Mouse (Mus musculus): ENCODE results near the gene Pld4. TPM values are rescaled to one million over a fixed set of nuclear protein-coding genes. Genes with fewer than 3 reads are reported as not detected.

Gene Pld4
- total RNA-seq, 1 experiment from 2014 or later: 98.0 TPM

GRCm38 (mm10) chr12:112735896-112736635 is 24.4 kb upstream of the Pld4 start:
- ATAC-seq (ENCODE audit: extremely low read depth, insufficient number of reproducible peaks, low FRiP score, poor library complexity, severe bottlenecking): no peak

- ATAC-seq (ENCODE audit: extremely low read depth, insufficient number of reproducible peaks, low FRiP score, poor library complexity, severe bottlenecking): no peak
Measured at GRCm38 (mm10) chr12:112736636-112736925, 23.9 kb upstream of the Pld4 start.

- ATAC-seq (ENCODE audit: extremely low read depth, insufficient number of reproducible peaks, low FRiP score, poor library complexity, severe bottlenecking): no peak
Measured at GRCm38 (mm10) chr12:112737081-112737480, 23.4 kb upstream of the Pld4 start.

- ATAC-seq (ENCODE audit: extremely low read depth, insufficient number of reproducible peaks, low FRiP score, poor library complexity, severe bottlenecking): no peak
Measured at GRCm38 (mm10) chr12:112737761-112738160, 22.7 kb upstream of the Pld4 start.

GRCm38 (mm10) chr12:112738281-112739022 is 22.0 kb upstream of the Pld4 start:
- no peak for ATAC-seq (ENCODE audit: extremely low read depth, insufficient number of reproducible peaks, low FRiP score, poor library complexity, severe bottlenecking)

GRCm38 (mm10) chr12:112739023-112739568 is 21.4 kb upstream of the Pld4 start:
- no peak for ATAC-seq (ENCODE audit: extremely low read depth, insufficient number of reproducible peaks, low FRiP score, poor library complexity, severe bottlenecking)

- no peak for ATAC-seq (ENCODE audit: extremely low read depth, insufficient number of reproducible peaks, low FRiP score, poor library complexity, severe bottlenecking)
Measured at GRCm38 (mm10) chr12:112742768-112743167, 17.7 kb upstream of the Pld4 start.

- peak; percentile 64 for ATAC-seq (ENCODE audit: extremely low read depth, insufficient number of reproducible peaks, low FRiP score, poor library complexity, severe bottlenecking)
Measured at GRCm38 (mm10) chr12:112743168-112743975, 17.1 kb upstream of the Pld4 start.

- no peak for ATAC-seq (ENCODE audit: extremely low read depth, insufficient number of reproducible peaks, low FRiP score, poor library complexity, severe bottlenecking)
Measured at GRCm38 (mm10) chr12:112744211-112744610, 16.2 kb upstream of the Pld4 start.

- no peak for ATAC-seq (ENCODE audit: extremely low read depth, insufficient number of reproducible peaks, low FRiP score, poor library complexity, severe bottlenecking)
Measured at GRCm38 (mm10) chr12:112744891-112745580, 15.4 kb upstream of the Pld4 start.

GRCm38 (mm10) chr12:112745716-112746115 is 14.7 kb upstream of the Pld4 start:
- no peak for ATAC-seq (ENCODE audit: extremely low read depth, insufficient number of reproducible peaks, low FRiP score, poor library complexity, severe bottlenecking)

GRCm38 (mm10) chr12:112746461-112746807 is 14.0 kb upstream of the Pld4 start:
- ATAC-seq (ENCODE audit: extremely low read depth, insufficient number of reproducible peaks, low FRiP score, poor library complexity, severe bottlenecking): no peak

- no peak for ATAC-seq (ENCODE audit: extremely low read depth, insufficient number of reproducible peaks, low FRiP score, poor library complexity, severe bottlenecking)
Measured at GRCm38 (mm10) chr12:112746808-112747605, 13.4 kb upstream of the Pld4 start.

- no peak for ATAC-seq (ENCODE audit: extremely low read depth, insufficient number of reproducible peaks, low FRiP score, poor library complexity, severe bottlenecking)
Measured at GRCm38 (mm10) chr12:112747606-112747970, 12.9 kb upstream of the Pld4 start.

GRCm38 (mm10) chr12:112750976-112751375 is 9.5 kb upstream of the Pld4 start:
- ATAC-seq (ENCODE audit: extremely low read depth, insufficient number of reproducible peaks, low FRiP score, poor library complexity, severe bottlenecking): no peak

- no peak for ATAC-seq (ENCODE audit: extremely low read depth, insufficient number of reproducible peaks, low FRiP score, poor library complexity, severe bottlenecking)
Measured at GRCm38 (mm10) chr12:112752399-112752798, 8.1 kb upstream of the Pld4 start.

- no peak for ATAC-seq (ENCODE audit: extremely low read depth, insufficient number of reproducible peaks, low FRiP score, poor library complexity, severe bottlenecking)
Measured at GRCm38 (mm10) chr12:112755900-112756299, 4.6 kb upstream of the Pld4 start.

GRCm38 (mm10) chr12:112757896-112758295 is 2.6 kb upstream of the Pld4 start:
- no peak for ATAC-seq (ENCODE audit: extremely low read depth, insufficient number of reproducible peaks, low FRiP score, poor library complexity, severe bottlenecking)

Data from neutrophil, adult 5-6 weeks (primary cell).